Mouse (Mus musculus) intestine, embryonic 14.5 days (tissue): ENCODE results near the gene Ubald1. TPM values are rescaled to one million over a fixed set of nuclear protein-coding genes. Genes with fewer than 3 reads are reported as not detected.

Experiments used
- ATAC-seq: fragments of 200-750 bp; cut with Nextera tagmentation; replicated peaks from 2 replicates; pipeline ENCODE4 v1.8.0; 2017; ENCODE audit warnings: low read depth, moderate number of reproducible peaks, moderate TSS enrichment, moderate library complexity; ENCODE audit not compliant: low FRiP score, low TSS enrichment
- DNase-seq: peaks from one replicate; pipeline ENCODE4 v3.0.0-alpha.2; 2018; ENCODE audit warnings: low spot score
- H3K27ac ChIP-seq: fragments of 300-500 bp; sonication (generic); 2 replicates; pipeline ENCODE4 v1.5.1; 2014; ENCODE audit warnings: low read depth, mild to moderate bottlenecking, control low read depth
- H3K27me3 ChIP-seq: fragments of 300-500 bp; sonication (generic); replicated peaks from 2 replicates; pipeline ENCODE4 v1.6.1; 2014; ENCODE audit warnings: low read length, control low read depth; ENCODE audit not compliant: control insufficient read depth, insufficient read depth
- H3K36me3 ChIP-seq: fragments of 300-500 bp; sonication (generic); 2 replicates; pipeline ENCODE4 v1.6.1; 2014; ENCODE audit warnings: low read length, control low read depth; ENCODE audit not compliant: control insufficient read depth, insufficient read depth
- H3K4me1 ChIP-seq: fragments of 300-500 bp; sonication (generic); replicated peaks from 2 replicates; pipeline ENCODE4 v1.6.1; 2014; ENCODE audit warnings: low read length, control low read depth, mixed read lengths; ENCODE audit not compliant: control insufficient read depth, insufficient read depth
- H3K4me2 ChIP-seq: fragments of 300-500 bp; sonication (generic); 2 replicates; pipeline ENCODE4 v1.6.1; 2014; ENCODE audit warnings: low read length
- H3K4me3 ChIP-seq: fragments of 300-500 bp; sonication (generic); 2 replicates; pipeline ENCODE4 v1.5.1; 2014; ENCODE audit warnings: low read depth, low read length, control low read depth, mixed read lengths
- H3K9ac ChIP-seq: fragments of 300-500 bp; sonication (generic); 2 replicates; pipeline ENCODE4 v1.6.1; 2014; ENCODE audit warnings: mild to moderate bottlenecking, low read length
- H3K9me3 ChIP-seq: fragments of 300-500 bp; sonication (generic); 2 replicates; pipeline ENCODE4 v1.6.1; 2016; ENCODE audit warnings: low read length, control low read depth; ENCODE audit not compliant: control insufficient read depth
- WGBS: fragments of 180-500 bp; shearing (Covaris S2); extraction: QIAGEN DNeasy Blood & Tissue Kit; methylation state at CpG from one replicate; pipeline ENCODE4 v1.1.7; 2014; 5-methylcytosine and 5-hydroxymethylcytosine counted together
- polyA plus RNA-seq: library from polyadenylated mRNA; unstranded; fragments of >200 nt; fragmentation: Nextera tagmentation; extraction: Ambion mirVana; gene quantifications from 2 replicates; pipeline ENCODE4 v1.2.1, GENCODE M21; 2014

Gene Ubald1
- polyA plus RNA-seq = 39.3 and 40.6 TPM in 2 replicates

DNA sequence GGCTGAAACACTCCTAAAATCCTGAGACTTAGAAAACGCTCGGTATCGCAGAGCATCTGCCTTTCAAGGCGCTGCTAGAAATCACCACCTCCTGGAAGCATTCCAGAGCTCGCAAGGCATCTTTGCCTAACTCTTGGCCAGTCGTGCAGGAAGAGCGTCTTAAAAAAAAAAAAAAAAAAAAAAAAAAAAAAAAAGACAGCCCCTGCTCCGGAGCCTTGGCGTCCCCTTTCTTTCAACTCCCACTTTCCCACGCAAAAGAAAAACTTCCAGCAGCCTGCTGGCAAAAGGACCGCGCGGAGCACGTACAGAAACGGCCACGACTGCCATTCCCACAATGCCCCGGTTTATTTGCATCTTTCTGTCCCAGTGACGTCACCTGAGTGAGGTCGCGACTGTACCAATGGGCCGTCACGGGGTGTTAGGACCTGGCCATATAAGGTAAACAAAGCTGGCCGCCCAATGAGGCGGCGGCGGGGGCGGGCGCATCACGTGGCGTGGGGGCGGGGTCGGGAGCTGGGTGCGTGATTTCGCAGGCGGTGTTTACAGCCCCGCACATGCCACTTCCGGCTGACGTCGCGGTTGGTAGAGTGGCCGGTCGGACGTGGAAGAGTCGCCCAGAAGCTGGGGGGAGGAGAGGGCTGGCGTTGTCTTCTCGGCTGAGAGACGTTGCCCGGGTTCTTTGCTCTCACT is at the start of gene Ubald1:
Ubald1 (minus strand) TSS at position 180 of the 690 bp plus-strand sequence.
- peak within 1 kb of the TSS; percentile 100 for H3K27ac ChIP-seq
- DNase-seq (peak; percentile 98), ATAC-seq (peak; percentile 85)
- no peaks in the 10 kb centered on the region for H3K9me3 ChIP-seq
- peak within 1 kb of the TSS; percentile 91 for H3K4me3 ChIP-seq
- under 1% methylated on average over 47 of the region's 48 CpGs for WGBS
- peaks cover 35% of the 10 kb centered on the region for H3K4me1 ChIP-seq
- peak within 1 kb of the TSS; percentile 93 for H3K9ac ChIP-seq
- H3K36me3 ChIP-seq = peaks cover 13% of the 10 kb centered on the region; the same call in 1 of the 2 replicates
- peak within 1 kb of the TSS; percentile 73 for H3K4me2 ChIP-seq
- H3K27me3 ChIP-seq = no peaks in the 10 kb centered on the region

DNA sequence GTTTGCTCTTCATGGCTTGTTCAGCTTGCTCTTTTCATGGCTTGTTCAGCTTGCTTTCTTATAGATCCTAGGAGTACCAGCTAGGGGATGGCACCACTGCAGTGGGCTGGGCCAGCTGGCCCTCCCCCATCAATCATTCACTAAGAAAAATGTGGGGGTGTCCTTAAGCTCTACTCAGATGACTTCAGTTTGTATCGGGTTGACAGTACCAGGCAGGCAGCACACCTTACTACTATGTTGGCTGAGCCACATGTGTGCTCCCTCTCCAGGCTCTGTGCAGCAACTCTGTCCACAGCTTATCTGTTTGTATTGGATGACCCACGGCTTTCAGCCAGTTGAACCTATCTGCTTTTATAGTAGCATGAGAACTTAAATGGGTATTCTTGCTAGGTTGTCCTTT is 48.4 kb upstream of the Ubald1 start:
- no peak overlapping the region for H3K4me2 ChIP-seq
- no peak overlapping the region for H3K4me3 ChIP-seq
- no peak overlapping the region for H3K9ac ChIP-seq
- peaks cover 95% of the 10 kb centered on the region for H3K36me3 ChIP-seq
- DNase-seq (no peak), ATAC-seq (no peak)
- H3K4me1 ChIP-seq = no peaks in the 10 kb centered on the region
- H3K27me3 ChIP-seq = no peaks in the 10 kb centered on the region
- H3K9me3 ChIP-seq = no peaks in the 10 kb centered on the region
- WGBS = 77% methylated on average over 2 of the region's 2 CpGs
- no peak overlapping the region for H3K27ac ChIP-seq

- H3K9ac ChIP-seq = no peak overlapping the region
- no peak overlapping the region for H3K4me2 ChIP-seq
- H3K4me1 ChIP-seq = no peaks in the 10 kb centered on the region
- no peaks in the 10 kb centered on the region for H3K27me3 ChIP-seq
- no peak for DNase-seq
- peaks cover 95% of the 10 kb centered on the region for H3K36me3 ChIP-seq
- no peaks in the 10 kb centered on the region for H3K9me3 ChIP-seq
- H3K4me3 ChIP-seq = no peak overlapping the region
- no peak for ATAC-seq
- H3K27ac ChIP-seq = no peak overlapping the region
- 91% methylated on average over 7 of the region's 7 CpGs for WGBS
Observed at GRCm38 (mm10) chr16:4927967-4928366, 47.9 kb upstream of the Ubald1 start.

- Histone ChIP-seq H3K9ac (no peak overlapping the region), H3K9me3 (no peaks in the 10 kb centered on the region), H3K27me3 (no peaks in the 10 kb centered on the region), H3K4me1 (no peaks in the 10 kb centered on the region), H3K36me3 (peaks cover 85% of the 10 kb centered on the region), H3K27ac (no peak overlapping the region), H3K4me2 (no peak overlapping the region), H3K4me3 (no peak overlapping the region)
- 90% methylated on average over 5 of the region's 5 CpGs for WGBS
- ATAC-seq (no peak), DNase-seq (no peak)
Observed at GRCm38 (mm10) chr16:4923996-4924395, 43.9 kb upstream of the Ubald1 start.

DNA sequence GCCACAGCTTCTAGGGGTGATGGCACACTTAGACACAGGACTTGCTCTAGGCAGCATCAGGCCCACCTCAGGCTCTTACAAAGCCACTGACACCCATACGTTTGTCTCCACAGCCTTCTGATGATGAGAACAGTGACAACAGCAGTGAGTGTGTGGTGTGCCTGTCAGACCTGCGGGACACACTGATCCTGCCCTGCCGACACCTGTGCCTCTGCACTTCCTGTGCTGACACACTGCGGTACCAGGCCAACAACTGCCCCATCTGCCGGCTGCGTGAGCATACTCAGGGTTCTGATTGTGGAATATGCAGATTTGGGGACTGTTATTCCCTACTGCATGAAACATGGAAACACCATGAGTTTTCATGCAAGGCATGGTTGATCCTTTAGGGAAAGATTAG is 42.4 kb upstream of the Ubald1 start:
- H3K9ac ChIP-seq = no peak overlapping the region
- H3K27me3 ChIP-seq = no peaks in the 10 kb centered on the region
- H3K4me1 ChIP-seq = no peaks in the 10 kb centered on the region
- H3K4me3 ChIP-seq = no peak overlapping the region
- 94% methylated on average over 6 of the region's 6 CpGs for WGBS
- no peak overlapping the region for H3K4me2 ChIP-seq
- DNase-seq (no peak), ATAC-seq (no peak)
- H3K9me3 ChIP-seq = no peaks in the 10 kb centered on the region
- H3K27ac ChIP-seq = no peak overlapping the region
- H3K36me3 ChIP-seq = peaks cover 78% of the 10 kb centered on the region

GRCm38 (mm10) chr16:4920556-4920955 is 40.4 kb upstream of the Ubald1 start:
- peaks cover 74% of the 10 kb centered on the region for H3K36me3 ChIP-seq
- no peak overlapping the region for H3K9ac ChIP-seq
- H3K4me1 ChIP-seq = no peaks in the 10 kb centered on the region
- WGBS = 82% methylated on average over 4 of the region's 4 CpGs
- ATAC-seq = no peak
- H3K4me3 ChIP-seq = no peak overlapping the region
- no peak for DNase-seq
- H3K27me3 ChIP-seq = no peaks in the 10 kb centered on the region
- H3K4me2 ChIP-seq = no peak overlapping the region
- H3K27ac ChIP-seq = no peak overlapping the region
- no peaks in the 10 kb centered on the region for H3K9me3 ChIP-seq

DNA sequence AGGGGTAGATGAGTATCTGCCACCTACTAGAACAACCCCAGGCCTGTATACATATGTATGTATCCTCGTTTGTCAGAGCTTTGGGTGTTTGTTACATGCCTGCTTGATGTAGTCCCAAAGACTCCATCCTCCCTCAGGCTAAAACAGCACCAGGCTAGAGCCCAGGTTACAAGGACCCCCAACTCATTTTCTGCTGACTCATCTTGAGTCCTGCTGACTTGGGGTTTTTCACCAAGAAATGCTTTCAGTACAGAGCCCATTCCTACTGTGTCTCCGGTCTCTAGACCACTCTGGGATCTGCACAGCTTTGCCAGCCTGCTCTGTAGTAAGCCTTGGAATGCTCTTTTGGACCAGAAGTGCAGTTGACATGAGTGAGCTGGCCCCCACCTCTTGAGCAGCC is 36.5 kb upstream of the Ubald1 start:
- WGBS = 90% methylated on average over 2 of the region's 2 CpGs
- Histone ChIP-seq H3K4me2 (no peak overlapping the region), H3K36me3 (peaks cover 58% of the 10 kb centered on the region), H3K4me1 (no peaks in the 10 kb centered on the region), H3K9me3 (no peaks in the 10 kb centered on the region), H3K27ac (no peak overlapping the region), H3K9ac (no peak overlapping the region), H3K4me3 (no peak overlapping the region), H3K27me3 (no peaks in the 10 kb centered on the region)
- DNase-seq (no peak), ATAC-seq (no peak)

GRCm38 (mm10) chr16:4915931-4916330 is 35.8 kb upstream of the Ubald1 start:
- no peak for DNase-seq
- Histone ChIP-seq H3K36me3 (peaks cover 62% of the 10 kb centered on the region), H3K27ac (no peak overlapping the region), H3K9ac (no peak overlapping the region), H3K27me3 (no peaks in the 10 kb centered on the region), H3K4me3 (no peak overlapping the region), H3K9me3 (no peaks in the 10 kb centered on the region), H3K4me2 (no peak overlapping the region), H3K4me1 (no peaks in the 10 kb centered on the region)
- WGBS = 85% methylated on average over 3 of the region's 3 CpGs
- ATAC-seq = no peak
